Mouse (Mus musculus) hindbrain, postnatal 0 days (tissue): Measurements from ENCODE around the gene Enah. TPM values are rescaled to one million over a fixed set of nuclear protein-coding genes. Genes with fewer than 3 reads are reported as not detected.

ENCODE experiments used
- ATAC-seq: fragments of 200-750 bp; cut with Nextera tagmentation; 2 replicates; pipeline ENCODE4 v1.8.0; 2017; ENCODE audit warnings: mild to moderate bottlenecking, moderate TSS enrichment, moderate library complexity
- DNase-seq: peaks from one replicate; pipeline ENCODE4 v3.0.0-alpha.2; 2015; ENCODE audit warnings: low spot score
- H3K27ac ChIP-seq: fragments of 300-500 bp; sonication (generic); 2 replicates; pipeline ENCODE4 v1.5.1; 2014; ENCODE audit warnings: mild to moderate bottlenecking
- H3K27me3 ChIP-seq: fragments of 300-500 bp; sonication (generic); 2 replicates; pipeline ENCODE4 v1.6.1; 2014; ENCODE audit warnings: low read length, mixed read lengths; ENCODE audit not compliant: insufficient read depth
- H3K36me3 ChIP-seq: fragments of 300-500 bp; sonication (generic); 2 replicates; pipeline ENCODE4 v1.6.1; 2014; ENCODE audit warnings: low read length, mixed read lengths; ENCODE audit not compliant: insufficient read depth
- H3K4me1 ChIP-seq: fragments of 300-500 bp; sonication (generic); 2 replicates; pipeline ENCODE4 v1.6.1; 2014; ENCODE audit warnings: antibody characterized with exemption, low read length, mixed read lengths; ENCODE audit not compliant: insufficient read depth
- H3K4me2 ChIP-seq: fragments of 300-500 bp; sonication (generic); 2 replicates; pipeline ENCODE4 v1.6.1; 2014; ENCODE audit warnings: low read depth, mild to moderate bottlenecking, low read length, moderate library complexity, mixed read lengths
- H3K4me3 ChIP-seq: fragments of 300-500 bp; sonication (generic); 2 replicates; pipeline ENCODE4 v1.5.1; 2014; ENCODE audit warnings: low read length
- H3K9ac ChIP-seq: fragments of 300-500 bp; sonication (generic); replicated peaks from 2 replicates; pipeline ENCODE4 v1.6.1; 2014; ENCODE audit warnings: mild to moderate bottlenecking, low read length, moderate library complexity, mixed read lengths
- H3K9me3 ChIP-seq: fragments of 300-500 bp; sonication (generic); 2 replicates; pipeline ENCODE4 v1.6.1; 2016; ENCODE audit warnings: low read length, mixed read lengths
- CTCF ChIP-seq: IDR thresholded peaks from 2 replicates; pipeline ENCODE4 v1.5.1; 2016; ENCODE audit warnings: antibody characterized with exemption, control low read depth, low read depth
- WGBS: fragments of 180-500 bp; shearing (Covaris S2); extraction: QIAGEN DNeasy Blood & Tissue Kit; methylation state at CpG from one replicate; pipeline ENCODE4 v1.1.7; 2014; 5-methylcytosine and 5-hydroxymethylcytosine counted together
- polyA plus RNA-seq: library from polyadenylated mRNA; unstranded; fragments of >200 nt; fragmentation: Nextera tagmentation; extraction: Ambion mirVana; gene quantifications from 2 replicates; pipeline ENCODE4 v1.2.1, GENCODE M21; 2015
- total RNA-seq: library from RNA; depleted of rRNA; stranded (reverse); fragments of >200 nt; gene quantifications from 2 replicates; pipeline ENCODE4 v1.2.3, GENCODE M21; 2014; rRNA removed

Gene Enah
- total and polyA plus RNA-seq, 2 experiments from 2014 or later = 20.7 to 73.2 TPM

GRCm38 (mm10) chr1:181852466-181852865 is 167.3 kb downstream of the Enah start:
- Histone ChIP-seq H3K27me3 (no peaks in the 10 kb centered on the region), H3K27ac (no peak overlapping the region), H3K9ac (no peak overlapping the region), H3K4me2 (peak overlapping the region; percentile 29; the same call in 1 of the 2 replicates), H3K9me3 (no peaks in the 10 kb centered on the region), H3K36me3 (no peaks in the 10 kb centered on the region), H3K4me3 (no peak overlapping the region), H3K4me1 (0 out of 2 replicates have a peak, but pooled peaks cover 4% of the 10 kb centered on the region)
- no peak for TF ChIP-seq CTCF
- DNase-seq (no peak), ATAC-seq (no peak)
- WGBS = 48% methylated on average over 13 of the region's 13 CpGs

GRCm38 (mm10) chr1:181851521-181852310 is 168.1 kb downstream of the Enah start:
- no peak for ATAC-seq
- H3K27me3 ChIP-seq = no peaks in the 10 kb centered on the region
- H3K27ac ChIP-seq = no peak overlapping the region
- WGBS = 81% methylated on average over 12 of the region's 12 CpGs
- no peaks in the 10 kb centered on the region for H3K36me3 ChIP-seq
- H3K4me1 ChIP-seq = 0 out of 2 replicates have a peak, but pooled peaks cover 4% of the 10 kb centered on the region
- no peaks in the 10 kb centered on the region for H3K9me3 ChIP-seq
- no peak overlapping the region for H3K4me3 ChIP-seq
- TF ChIP-seq CTCF = no peak
- no peak overlapping the region for H3K9ac ChIP-seq
- H3K4me2 ChIP-seq = no peak overlapping the region
- peak; percentile 76 for DNase-seq

- H3K27me3 ChIP-seq = no peaks in the 10 kb centered on the region
- no peak overlapping the region for H3K4me3 ChIP-seq
- no peak for ATAC-seq
- TF ChIP-seq CTCF = no peak
- 52% methylated on average over 4 of the region's 4 CpGs for WGBS
- no peaks in the 10 kb centered on the region for H3K36me3 ChIP-seq
- no peak overlapping the region for H3K4me2 ChIP-seq
- no peaks in the 10 kb centered on the region for H3K9me3 ChIP-seq
- peak; percentile 28 for DNase-seq
- H3K9ac ChIP-seq = no peak overlapping the region
- no peak overlapping the region for H3K27ac ChIP-seq
- 0 out of 2 replicates have a peak, but pooled peaks cover 4% of the 10 kb centered on the region for H3K4me1 ChIP-seq
These were observed 169.3 kb downstream of the Enah start for GRCm38 (mm10) chr1:181850441-181850840.

- Histone ChIP-seq H3K27me3 (no peaks in the 10 kb centered on the region), H3K27ac (no peak overlapping the region), H3K4me1 (peaks cover 3% of the 10 kb centered on the region; the same call in 1 of the 2 replicates), H3K9me3 (no peaks in the 10 kb centered on the region), H3K36me3 (no peaks in the 10 kb centered on the region), H3K4me3 (no peak overlapping the region), H3K9ac (no peak overlapping the region), H3K4me2 (no peak overlapping the region)
- no peak for TF ChIP-seq CTCF
- ATAC-seq = no peak
- 95% methylated on average over 1 of the region's 1 CpGs for WGBS
- DNase-seq = no peak
These were observed 171.6 kb downstream of the Enah start for GRCm38 (mm10) chr1:181848210-181848609.

GRCm38 (mm10) chr1:181847396-181847795 is 172.4 kb downstream of the Enah start:
- H3K4me1 ChIP-seq = peaks cover 5% of the 10 kb centered on the region; the same call in 1 of the 2 replicates
- H3K4me2 ChIP-seq = no peak overlapping the region
- DNase-seq (no peak), ATAC-seq (no peak)
- H3K27me3 ChIP-seq = no peaks in the 10 kb centered on the region
- H3K4me3 ChIP-seq = no peak overlapping the region
- no peaks in the 10 kb centered on the region for H3K9me3 ChIP-seq
- WGBS = 95% methylated on average over 3 of the region's 3 CpGs
- H3K36me3 ChIP-seq = no peaks in the 10 kb centered on the region
- H3K9ac ChIP-seq = no peak overlapping the region
- no peak overlapping the region for H3K27ac ChIP-seq
- no peak for TF ChIP-seq CTCF

Other genes starting within 250 kb of the Enah start
- gene Lbr, start 176.9 kb downstream of the Enah start, total RNA-seq = 39.8 and 51.3 TPM in 2 replicates
- 29.1 and 30.7 TPM in 2 replicates for gene Lbr, start 176.9 kb downstream of the Enah start, polyA plus RNA-seq
- 61.4 and 63.9 TPM in 2 replicates for gene Srp9, start 104.7 kb upstream of the Enah start, total RNA-seq
- 168 and 179 TPM in 2 replicates for gene Srp9, start 104.7 kb upstream of the Enah start, polyA plus RNA-seq
- gene Vmn1r1, start 144.5 kb upstream of the Enah start, total RNA-seq = not detected in 2 replicates
- gene Vmn1r1, start 144.5 kb upstream of the Enah start, polyA plus RNA-seq = not detected in 2 replicates